Mouse (Mus musculus) heart, postnatal 10 days (tissue): ENCODE data around the gene Cdh24. TPM values are rescaled to one million over a fixed set of nuclear protein-coding genes. Genes with fewer than 3 reads are reported as not detected.

Experiments
- microRNA-seq, 2 experiments: library from miRNA; unstranded; fragments of <30 nt; microRNA quantifications; one replicate each; pipeline ENCODE4 v1.2.0; 2022
- total RNA-seq, 2 experiments: library from RNA; stranded (reverse); gene quantifications; 2 replicates each; pipeline ENCODE4 v1.2.3; 2021

The Cdh24 gene
- total RNA-seq, 2 experiments from 2014 or later, result 1.3 TPM

Small RNA genes lying within 50 kb of the gene (microRNA-seq; reads per million reads assigned to microRNA genes)
- gene Mir686 (0 reads per million in 2 experiments), gene Mir6948 (0.35 to 0.47 reads per million in 2 experiments)

Other genes starting within 250 kb of the Cdh24 start
- gene Slc7a7, start 223.6 kb downstream of the Cdh24 start, total RNA-seq, result 1 to 10 TPM; 6.6 to 8.1 TPM
- gene Mrpl52, start 214.5 kb downstream of the Cdh24 start, total RNA-seq, result 100 to 1,000 TPM; 143 to 155 TPM
- gene Mmp14, start 209.8 kb downstream of the Cdh24 start, total RNA-seq, result 100 to 1,000 TPM; 106 to 116 TPM
- gene Lrp10, start 177.2 kb downstream of the Cdh24 start, total RNA-seq, result 10 to 100 TPM; 87.9 to 91.3 TPM
- gene Rem2, start 165.3 kb downstream of the Cdh24 start, total RNA-seq, result not detected
- gene Prmt5, start 123.8 kb downstream of the Cdh24 start, total RNA-seq, result 10 to 100 TPM; 32.9 to 38.2 TPM
- 10 to 100 TPM; 15.0 to 15.8 TPM for gene Haus4, start 86.7 kb downstream of the Cdh24 start, total RNA-seq
- gene Ajuba, start 63.8 kb downstream of the Cdh24 start, total RNA-seq, result 10 to 100 TPM; 14.5 to 16.0 TPM
- 1 to 10 TPM; 4.2 to 4.9 TPM for gene 4931414P19Rik, start 35.4 kb downstream of the Cdh24 start, total RNA-seq
- gene Psmb5, start 23.3 kb downstream of the Cdh24 start, total RNA-seq, result 100 to 1,000 TPM; 206 to 207 TPM
- gene Psmb11, start 19.9 kb downstream of the Cdh24 start, total RNA-seq, result not detected
- gene Gm17606, start 412 bp downstream of the Cdh24 start, total RNA-seq, result not detected
- 10 to 100 TPM; 19.8 to 21.9 TPM for gene 1700123O20Rik, start 44.9 kb upstream of the Cdh24 start, total RNA-seq
- gene Acin1, start 45.6 kb upstream of the Cdh24 start, total RNA-seq, result 100 to 1,000 TPM; 104 to 114 TPM
- under 1 TPM; 0.10 TPM for gene Gm29776, start 57.5 kb upstream of the Cdh24 start, total RNA-seq
- not detected for gene Cebpe, start 70.8 kb upstream of the Cdh24 start, total RNA-seq
- gene Slc7a8, start 140.6 kb upstream of the Cdh24 start, total RNA-seq, result 1 to 10 TPM; 2.4 to 3.6 TPM
- not detected for gene Rnf212b, start 172.8 kb upstream of the Cdh24 start, total RNA-seq
- 10 to 100 TPM in 1 of 2 experiments, 1 to 10 TPM in 1; 8.7 to 11.2 TPM for gene Homez, start 229.6 kb upstream of the Cdh24 start, total RNA-seq
- 1 to 10 TPM; 5.6 to 6.2 TPM for gene Ppp1r3e, start 236.2 kb upstream of the Cdh24 start, total RNA-seq
- 10 to 100 TPM; 39.3 to 41.8 TPM for gene Bcl2l2, start 242.0 kb upstream of the Cdh24 start, total RNA-seq
- 1 to 10 TPM in 1 of 2 experiments, not detected in 1; 1.6 TPM for gene Gm20521, start 242.1 kb upstream of the Cdh24 start, total RNA-seq